Mouse (Mus musculus) myocyte (in vitro differentiated cells): Measurements from ENCODE around the gene Tab3. TPM values are rescaled to one million over a fixed set of nuclear protein-coding genes. Genes with fewer than 3 reads are reported as not detected.

Experiments
- H3K27me3 ChIP-seq: one replicate; pipeline ENCODE4 v1.6.1; 2011; ENCODE audit not compliant: control insufficient read depth, insufficient read depth, insufficient read length
- H3K36me3 ChIP-seq: one replicate; pipeline ENCODE4 v1.6.1; 2011; ENCODE audit not compliant: control insufficient read depth, insufficient read depth
- H3K4me2 ChIP-seq: one replicate; pipeline ENCODE4 v1.6.1; 2011; ENCODE audit warnings: low read depth, control low read depth
- H3K4me3 ChIP-seq: one replicate; pipeline ENCODE4 v1.5.1; 2011; ENCODE audit warnings: mild to moderate bottlenecking, control low read depth, moderate library complexity
- H3K79me2 ChIP-seq: one replicate; pipeline ENCODE4 v1.6.1; 2011; ENCODE audit not compliant: control insufficient read depth, insufficient read depth
- H3ac ChIP-seq: one replicate; pipeline ENCODE4 v1.6.1; 2011; ENCODE audit not compliant: control insufficient read depth, insufficient read length
- CEBPB ChIP-seq: IDR thresholded peaks from 2 replicates; pipeline ENCODE4 v1.6.1; 2011; ENCODE audit warnings: mild to moderate bottlenecking, moderate library complexity; ENCODE audit not compliant: poor library complexity, insufficient read depth, severe bottlenecking
- E2F4 ChIP-seq: IDR thresholded peaks from one replicate; pipeline ENCODE4 v1.6.1; 2011; ENCODE audit warnings: mild to moderate bottlenecking, control low read depth, moderate library complexity; ENCODE audit not compliant: insufficient read depth
- MAX ChIP-seq: IDR thresholded peaks from one replicate; pipeline ENCODE4 v1.6.1; 2011; ENCODE audit warnings: low read depth, mild to moderate bottlenecking, control low read depth
- MYOD1 ChIP-seq, 3 experiments: IDR thresholded peaks; one replicate each; pipeline ENCODE4 v1.6.1; 2011; ENCODE audit warnings: control low read depth in 2 of 3, low read depth in 2 of 3, mild to moderate bottlenecking in 2 of 3, moderate library complexity in 1 of 3; ENCODE audit not compliant: insufficient read length in 2 of 3, control insufficient read depth in 1 of 3
- MYOG ChIP-seq, 3 experiments: IDR thresholded peaks; one replicate each; pipeline ENCODE4 v1.6.1; 2011; ENCODE audit warnings: control low read depth in 2 of 3, low read depth in 2 of 3, mild to moderate bottlenecking in 2 of 3; ENCODE audit not compliant: insufficient read length in 2 of 3, control insufficient read depth in 1 of 3, insufficient read depth in 1 of 3
- POLR2A ChIP-seq: IDR thresholded peaks from one replicate; pipeline ENCODE4 v1.6.1; 2011; ENCODE audit warnings: low read depth, mild to moderate bottlenecking, control low read depth, moderate library complexity; ENCODE audit not compliant: insufficient read length
- POLR2AphosphoS2 ChIP-seq: IDR thresholded peaks from one replicate; pipeline ENCODE4 v1.6.1; 2011; ENCODE audit warnings: low read depth, control low read depth; ENCODE audit not compliant: insufficient read length
- REST ChIP-seq: IDR thresholded peaks from one replicate; pipeline ENCODE4 v1.6.1; 2011; ENCODE audit warnings: mild to moderate bottlenecking, control low read depth, moderate library complexity; ENCODE audit not compliant: insufficient read depth, insufficient read length
- SRF ChIP-seq: IDR thresholded peaks from one replicate; pipeline ENCODE4 v1.6.1; 2011; ENCODE audit warnings: low read depth; ENCODE audit not compliant: control insufficient read depth, insufficient read length
- TCF12 ChIP-seq: IDR thresholded peaks from one replicate; pipeline ENCODE4 v1.6.1; 2011; ENCODE audit warnings: mild to moderate bottlenecking, control low read depth; ENCODE audit not compliant: poor library complexity, insufficient read depth, severe bottlenecking
- TCF3 ChIP-seq: IDR thresholded peaks from one replicate; pipeline ENCODE4 v1.6.1; 2011; ENCODE audit warnings: low read depth, control low read depth; ENCODE audit not compliant: insufficient read length
- USF1 ChIP-seq: IDR thresholded peaks from one replicate; pipeline ENCODE4 v1.6.1; 2011; ENCODE audit warnings: low read depth, mild to moderate bottlenecking, control low read depth, moderate library complexity
- polyA plus RNA-seq: library from polyadenylated mRNA; unstranded; fragments of >200 nt; fragmentation: generic; extraction: Trizol; gene quantifications from one replicate; pipeline ENCODE4 v1.2.1, GENCODE M21; 2012; ENCODE audit warnings: missing spikeins

Tab3 gene
- 1.00 TPM for polyA plus RNA-seq

DNA sequence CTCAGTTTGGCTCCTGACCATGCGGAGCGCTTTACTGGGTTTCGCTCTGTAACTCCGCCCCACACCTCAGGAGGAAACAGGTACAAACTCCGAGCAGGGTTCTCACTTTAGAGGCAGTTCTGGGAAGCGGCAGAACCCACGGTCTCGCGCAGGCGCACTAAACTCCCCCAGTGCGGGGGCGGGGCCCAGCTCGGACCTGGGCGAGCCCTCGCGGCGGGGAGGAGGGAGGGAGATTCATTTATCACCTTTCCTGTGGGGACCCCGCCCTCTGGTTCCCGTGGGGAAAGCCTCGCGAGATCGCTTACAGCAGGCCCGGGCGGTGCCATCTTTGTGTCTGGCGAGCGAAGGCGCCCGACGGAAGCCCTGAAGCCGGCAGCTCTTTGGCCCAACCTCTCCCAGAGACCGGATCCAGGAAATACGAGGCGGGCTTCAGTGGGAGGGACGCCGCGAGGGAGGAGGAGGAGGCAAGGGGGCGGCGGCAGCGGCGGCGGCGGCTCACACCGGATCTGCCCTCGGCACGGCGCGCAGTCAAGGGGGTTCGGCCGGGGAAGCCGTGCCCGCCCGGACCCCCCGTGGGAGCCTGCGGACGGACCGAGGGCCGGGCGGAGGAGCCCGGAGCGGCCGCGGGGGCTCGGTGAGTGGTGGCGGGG, at the start of gene Tab3:
Tab3 (plus strand) TSS at position 491 of the 650 bp plus-strand sequence.
- Histone ChIP-seq H3K27me3 (no peaks in the 10 kb centered on the region), H3ac (peak within 1 kb of the TSS; percentile 5), H3K79me2 (peaks cover 13% of the 10 kb centered on the region), H3K4me2 (peak within 1 kb of the TSS; percentile 81), H3K36me3 (no peaks in the 10 kb centered on the region), H3K4me3 (peak within 1 kb of the TSS; percentile 34)
- TF ChIP-seq CEBPB (no peak), POLR2AphosphoS2 (peak; percentile 34), MYOD1 (IDR thresholded peaks at IDR 0.05; ENCODE audit: control insufficient read depth in 1 of 3, insufficient read length in 2 of 3, low read depth in 2 of 3) (no peak), TCF3 (no peak), REST (no peak), POLR2A (peak; percentile 66)

DNA sequence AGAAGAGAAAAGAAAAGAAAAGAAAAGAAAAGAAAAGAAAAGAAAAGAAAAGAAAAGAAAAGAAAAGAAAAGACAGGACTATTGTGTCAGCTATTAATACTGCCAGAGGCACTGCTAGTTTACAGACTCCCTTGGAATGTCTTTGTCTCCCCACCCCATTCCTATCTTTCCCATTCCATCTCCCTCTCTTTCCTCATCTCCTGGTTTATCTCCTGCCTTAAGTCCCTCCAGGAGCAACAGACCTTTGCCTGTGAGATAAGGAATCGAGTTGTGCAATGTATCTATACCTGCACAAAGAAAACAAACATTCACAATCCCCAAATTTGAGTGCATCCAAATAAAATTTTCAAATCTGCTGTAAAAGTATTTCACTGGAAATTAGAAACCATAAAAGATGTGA, 48.3 kb upstream of the Tab3 start:
- H3K4me2 ChIP-seq: no peak overlapping the region
- H3K36me3 ChIP-seq: no peaks in the 10 kb centered on the region
- no peak overlapping the region for H3ac ChIP-seq
- H3K4me3 ChIP-seq: no peak overlapping the region
- H3K27me3 ChIP-seq: no peaks in the 10 kb centered on the region
- H3K79me2 ChIP-seq: no peaks in the 10 kb centered on the region
- TF ChIP-seq CEBPB (no peak), MAX (no peak), SRF (no peak), POLR2AphosphoS2 (no peak), USF1 (no peak), REST (no peak), MYOD1 (IDR thresholded peaks at IDR 0.05; ENCODE audit: control insufficient read depth in 1 of 3, insufficient read length in 2 of 3, low read depth in 2 of 3) (no peak), TCF3 (no peak), MYOG (IDR thresholded peaks at IDR 0.05; ENCODE audit: control insufficient read depth in 1 of 3, insufficient read depth in 1 of 3, insufficient read length in 2 of 3, low read depth in 2 of 3) (no peak), POLR2A (no peak), E2F4 (no peak), TCF12 (no peak)

DNA sequence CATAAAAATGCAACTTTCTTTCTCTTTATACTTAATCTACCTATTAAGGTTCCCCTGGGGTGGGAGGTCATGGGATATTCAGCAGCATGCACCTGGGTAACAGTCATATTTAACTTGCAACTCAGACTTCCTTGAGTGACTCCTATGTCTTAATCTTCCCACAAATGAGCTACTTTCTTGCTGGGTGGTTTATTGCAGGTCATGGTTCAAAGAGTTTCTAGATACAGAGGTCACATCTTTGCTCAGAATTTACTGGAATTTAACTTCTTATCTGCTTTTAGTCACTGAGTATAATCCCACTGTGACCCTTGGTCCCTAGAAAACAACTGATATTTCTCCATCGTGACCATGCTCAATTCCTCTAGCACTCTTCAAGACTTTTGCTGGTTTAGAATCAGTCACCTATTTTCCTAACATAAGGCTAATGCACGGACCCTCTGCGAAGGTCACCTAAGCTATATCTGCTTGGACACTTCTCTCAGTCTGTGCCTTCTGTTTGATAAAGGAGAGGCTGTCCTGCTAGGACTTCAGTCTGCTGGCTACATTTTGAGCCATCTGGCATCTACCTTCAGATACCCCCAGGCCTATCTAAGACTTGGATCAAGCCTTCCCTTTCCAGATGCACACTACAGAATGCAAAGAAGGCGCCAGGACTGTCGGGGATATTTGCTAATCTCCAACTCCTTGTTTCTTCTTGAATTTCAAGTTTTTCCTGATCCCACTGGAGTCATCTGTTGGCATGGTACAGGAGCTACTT, 47.4 kb upstream of the Tab3 start:
- Histone ChIP-seq H3K79me2 (no peaks in the 10 kb centered on the region), H3ac (no peak overlapping the region), H3K27me3 (no peaks in the 10 kb centered on the region), H3K4me3 (no peak overlapping the region), H3K36me3 (no peaks in the 10 kb centered on the region), H3K4me2 (no peak overlapping the region)
- TF ChIP-seq MYOG (IDR thresholded peaks at IDR 0.05; ENCODE audit: control insufficient read depth in 1 of 3, insufficient read depth in 1 of 3, insufficient read length in 2 of 3, low read depth in 2 of 3) (no peak), TCF3 (no peak), TCF12 (no peak), REST (no peak), POLR2A (no peak), CEBPB (no peak), MAX (no peak), USF1 (no peak), POLR2AphosphoS2 (no peak), E2F4 (no peak)

DNA sequence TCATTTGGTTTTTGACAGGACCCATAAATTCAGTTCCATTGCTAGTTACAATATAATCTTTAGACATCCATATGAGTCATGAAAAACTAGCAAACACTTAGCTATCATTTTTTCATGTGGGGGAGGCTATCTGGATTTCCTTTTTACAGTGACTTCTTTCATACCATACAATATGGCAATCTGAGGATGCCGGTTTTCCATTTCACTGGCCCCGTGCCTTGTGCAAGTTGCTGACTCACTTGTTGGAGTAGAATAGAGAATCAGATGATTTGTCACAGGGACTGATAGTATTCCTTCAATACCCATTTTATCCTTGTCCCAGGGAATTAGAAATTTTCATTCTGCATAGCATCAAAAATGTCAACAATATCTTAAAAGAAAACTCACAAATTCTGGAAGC, 14.9 kb upstream of the Tab3 start:
- Histone ChIP-seq H3K4me2 (no peak overlapping the region), H3K79me2 (no peaks in the 10 kb centered on the region), H3ac (no peak overlapping the region), H3K27me3 (no peaks in the 10 kb centered on the region), H3K36me3 (no peaks in the 10 kb centered on the region), H3K4me3 (no peak overlapping the region)
- TF ChIP-seq POLR2AphosphoS2 (no peak), MYOG (IDR thresholded peaks at IDR 0.05; ENCODE audit: control insufficient read depth in 1 of 3, insufficient read depth in 1 of 3, insufficient read length in 2 of 3, low read depth in 2 of 3) (no peak), SRF (no peak), MYOD1 (IDR thresholded peaks at IDR 0.05; ENCODE audit: control insufficient read depth in 1 of 3, insufficient read length in 2 of 3, low read depth in 2 of 3) (no peak), CEBPB (no peak), TCF3 (no peak), TCF12 (no peak), E2F4 (no peak), REST (no peak), MAX (no peak)
